Mouse (Mus musculus) common myeloid progenitor, adult 5-6 weeks (primary cell): Measurements from ENCODE around the gene Morc3. TPM values are rescaled to one million over a fixed set of nuclear protein-coding genes. Genes with fewer than 3 reads are reported as not detected.
"Not testable (repeated sequence)": the region's sequence is repeated elsewhere in the genome, so short reads cannot be mapped to it uniquely, and the experiment has no call there.

Source experiments
- ATAC-seq: replicated peaks from 2 replicates; pipeline ENCODE4 v1.8.0; 2016; ENCODE audit warnings: low read depth, mild to moderate bottlenecking, moderate TSS enrichment, inconsistent platforms; ENCODE audit not compliant: poor library complexity, severe bottlenecking
- total RNA-seq: library from RNA; stranded (forward); fragments of 200-1000, 187-1606 nt; gene quantifications from 2 replicates; pipeline ENCODE4 v1.2.3, GENCODE M21; 2017

The Morc3 gene
- total RNA-seq, 1 experiment from 2014 or later = 123 TPM

DNA sequence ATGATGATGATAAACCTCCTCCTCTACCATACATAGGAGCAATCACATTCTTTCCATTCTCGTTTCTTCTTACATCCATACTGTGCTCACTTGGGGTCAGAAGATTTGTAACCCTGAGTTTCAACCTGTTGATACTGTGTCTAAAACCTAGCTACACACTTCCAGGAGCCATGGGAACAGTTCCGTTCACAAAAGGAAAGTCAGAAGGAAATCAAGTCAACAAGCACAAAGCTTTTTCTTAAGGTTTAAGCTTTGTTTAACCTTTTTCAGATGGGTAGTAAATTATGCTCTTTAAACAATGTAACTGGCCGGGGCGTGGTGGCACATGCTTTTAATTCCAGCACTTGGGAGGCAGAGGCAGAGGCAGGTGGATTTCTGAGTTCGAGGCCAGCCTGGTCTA lies 14.6 kb upstream of the Morc3 start:
- ATAC-seq = no peak

DNA sequence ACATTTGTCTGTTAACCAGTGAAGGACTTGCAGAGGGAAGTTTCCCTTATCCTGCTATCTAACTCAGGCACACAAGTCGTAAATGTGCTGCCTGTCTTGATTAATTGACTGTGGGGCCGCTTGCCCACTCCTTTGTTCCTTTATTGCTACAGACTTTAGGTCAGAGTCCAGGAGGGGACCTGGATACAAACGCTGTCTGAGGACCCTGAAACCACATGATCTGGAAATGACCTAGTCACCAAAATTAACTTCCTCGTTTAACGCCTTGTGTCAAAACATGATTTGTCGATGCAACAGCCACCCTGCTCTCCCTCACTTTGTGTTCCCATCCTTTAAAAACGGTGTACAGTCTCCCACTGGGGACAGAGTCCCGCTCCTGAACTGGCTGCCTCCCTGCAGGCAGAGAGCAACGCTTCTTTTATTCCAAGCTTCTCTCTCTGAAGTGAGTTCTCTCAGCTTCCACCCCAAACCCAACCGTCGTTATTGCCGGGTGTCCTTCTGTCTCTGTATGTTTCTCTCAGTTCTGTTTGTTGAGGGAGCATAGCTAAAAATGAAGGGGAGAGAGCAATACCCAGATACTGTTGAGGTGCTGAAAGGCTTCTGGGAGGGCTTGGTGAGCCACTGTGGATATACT lies 13.1 kb upstream of the Morc3 start:
- ATAC-seq = peak; percentile 41

DNA sequence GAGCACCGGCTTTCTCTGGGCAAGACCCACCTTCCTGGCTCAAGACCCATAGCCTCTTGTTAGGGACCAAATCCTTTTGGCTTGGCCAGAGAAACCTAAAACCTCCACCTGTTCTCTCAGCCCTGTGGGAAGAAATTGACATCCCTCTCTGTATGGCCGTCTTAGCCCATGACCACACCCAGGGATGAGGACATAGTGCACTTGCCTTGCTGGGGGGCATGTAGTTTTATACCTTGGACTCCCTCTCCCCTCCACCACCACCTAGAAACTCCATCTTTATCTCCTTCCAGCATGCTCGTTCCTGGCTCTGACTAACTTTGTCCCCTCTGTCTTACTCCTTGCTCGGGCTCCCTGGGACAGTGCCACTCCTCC lies 12.6 kb upstream of the Morc3 start:
- ATAC-seq = no peak

DNA sequence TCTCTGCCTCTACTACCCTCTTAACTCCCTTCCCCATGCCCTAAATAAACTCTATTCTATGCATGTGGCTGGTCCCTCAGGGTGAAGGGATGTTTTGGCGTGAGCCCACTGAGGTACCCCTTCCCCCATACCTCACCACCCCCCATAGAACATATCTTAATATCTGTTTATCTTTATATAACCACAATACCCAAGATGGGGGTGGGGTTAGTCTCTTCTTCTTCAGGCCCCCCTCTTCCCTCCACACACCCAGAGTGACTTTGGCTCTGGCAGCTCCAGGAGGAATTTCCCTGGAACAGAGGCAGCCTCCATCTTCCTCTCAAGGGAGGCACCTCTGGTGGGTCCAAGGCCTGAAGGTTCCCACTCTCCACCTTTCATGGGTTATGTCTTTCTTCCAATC lies 11.9 kb upstream of the Morc3 start:
- ATAC-seq = no peak

DNA sequence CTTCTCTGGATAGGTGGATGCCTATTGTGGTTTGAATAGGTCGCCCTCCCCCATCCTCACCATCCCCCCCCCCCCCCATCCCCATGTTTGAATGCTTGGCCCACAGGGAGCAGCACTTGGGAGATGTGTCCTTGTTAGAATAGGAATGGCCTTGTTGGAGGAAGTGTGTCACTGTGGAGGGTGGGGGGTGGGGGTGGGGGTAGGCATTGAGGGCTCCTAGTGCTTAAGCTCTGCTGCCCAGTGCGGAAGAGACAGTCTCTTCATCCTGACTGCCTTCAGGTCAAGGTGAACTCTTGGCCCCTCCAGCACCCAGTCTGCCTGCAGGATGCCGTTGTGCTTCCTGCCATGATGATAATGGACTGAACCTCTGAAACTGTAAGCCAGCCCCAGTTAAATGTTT lies 10.2 kb upstream of the Morc3 start:
- ATAC-seq = no peak

DNA sequence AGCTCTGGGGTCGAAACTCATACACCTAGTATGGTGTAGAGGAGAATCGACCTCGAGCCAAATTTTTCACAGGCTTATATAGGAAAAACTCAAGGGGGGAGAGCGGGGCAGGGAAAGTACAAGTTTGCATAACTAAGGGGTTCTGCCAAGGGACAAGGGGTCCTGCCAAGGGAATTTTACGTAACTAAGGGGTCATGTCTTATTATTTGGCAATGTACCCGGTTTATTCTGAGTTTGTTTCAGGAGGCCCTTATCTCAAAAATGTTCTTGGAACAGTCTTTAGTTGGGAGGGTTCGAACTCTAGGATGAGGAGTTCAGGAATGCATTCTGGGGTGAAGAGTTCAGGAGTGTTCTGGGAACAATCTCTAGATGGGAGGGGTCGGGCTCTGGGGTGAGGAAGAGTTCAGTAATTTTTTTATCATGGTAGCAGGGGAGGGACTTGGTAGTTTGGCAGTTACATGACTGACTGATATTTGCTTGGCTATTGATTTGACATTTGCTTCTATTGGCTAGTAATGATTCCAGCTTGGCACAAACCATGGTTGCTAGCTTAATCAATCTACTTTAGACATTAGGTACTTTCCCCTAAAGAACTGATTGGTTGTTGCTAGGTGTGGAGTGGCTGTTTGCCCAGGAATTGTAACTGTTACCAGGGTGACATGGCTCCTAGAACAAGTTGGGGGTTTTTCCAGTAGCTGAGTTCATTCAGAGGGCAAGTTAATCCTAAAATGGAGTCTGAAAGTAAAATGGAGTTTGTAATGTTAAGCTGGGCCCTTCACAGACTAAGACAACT lies 9.3 kb upstream of the Morc3 start:
- ATAC-seq = not testable (repeated sequence)

DNA sequence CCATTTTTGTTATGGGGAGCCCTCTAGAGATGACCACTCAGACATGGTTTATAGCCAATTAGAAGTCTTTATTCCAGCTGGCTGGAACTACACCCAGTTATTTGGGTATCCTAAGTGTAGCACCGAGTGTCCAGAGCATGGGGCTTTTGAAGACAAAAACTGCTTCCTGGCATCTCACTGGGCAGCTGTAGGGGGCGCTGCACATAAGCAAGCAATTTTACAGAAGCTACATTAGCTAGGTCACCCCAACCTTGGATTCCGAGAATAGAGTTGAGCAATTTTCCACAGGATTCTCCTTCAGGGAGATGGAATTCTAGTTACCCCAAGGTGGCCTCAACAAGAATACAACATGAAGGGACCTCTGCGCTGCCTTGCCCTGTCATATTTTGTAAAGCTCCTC lies 7.1 kb upstream of the Morc3 start:
- ATAC-seq = no peak

DNA sequence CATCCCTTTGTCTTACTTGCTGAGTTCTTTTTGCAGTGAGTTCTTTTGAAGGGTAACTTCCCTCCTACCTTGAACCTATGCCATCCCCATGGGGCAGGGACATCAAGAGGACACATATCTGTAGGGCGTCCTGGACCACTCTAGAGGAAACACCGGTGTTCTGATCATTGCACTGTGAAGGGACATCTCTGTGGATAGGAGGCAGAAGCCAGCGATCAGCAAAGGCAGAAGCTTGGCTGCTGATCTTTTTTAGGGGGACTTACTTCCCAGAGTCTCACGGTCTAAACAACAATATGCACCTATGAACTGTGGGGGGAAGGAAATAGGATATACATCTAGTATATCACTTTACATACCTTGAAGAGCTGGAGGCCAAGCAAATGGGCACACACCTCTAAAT lies 6.5 kb upstream of the Morc3 start:
- no peak for ATAC-seq

DNA sequence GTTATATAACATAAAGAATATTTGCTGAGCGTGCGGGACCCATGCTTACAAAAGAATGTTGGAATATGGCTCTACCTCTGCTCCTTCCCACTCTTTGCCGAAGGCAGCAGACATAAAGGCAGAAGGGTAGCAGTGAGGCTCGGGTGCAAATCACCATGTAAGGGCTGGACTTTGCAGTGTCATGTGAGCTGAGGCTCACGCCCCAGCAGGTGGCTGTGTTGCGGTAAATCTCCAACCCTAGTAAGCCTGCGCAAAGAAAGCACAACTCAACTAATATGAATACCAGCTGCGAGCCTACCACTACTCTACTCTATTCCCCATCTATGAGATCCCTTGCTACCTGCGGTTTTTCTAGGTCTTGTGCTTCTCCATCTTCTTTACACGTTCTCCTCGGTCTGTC lies 5.9 kb upstream of the Morc3 start:
- ATAC-seq = no peak

DNA sequence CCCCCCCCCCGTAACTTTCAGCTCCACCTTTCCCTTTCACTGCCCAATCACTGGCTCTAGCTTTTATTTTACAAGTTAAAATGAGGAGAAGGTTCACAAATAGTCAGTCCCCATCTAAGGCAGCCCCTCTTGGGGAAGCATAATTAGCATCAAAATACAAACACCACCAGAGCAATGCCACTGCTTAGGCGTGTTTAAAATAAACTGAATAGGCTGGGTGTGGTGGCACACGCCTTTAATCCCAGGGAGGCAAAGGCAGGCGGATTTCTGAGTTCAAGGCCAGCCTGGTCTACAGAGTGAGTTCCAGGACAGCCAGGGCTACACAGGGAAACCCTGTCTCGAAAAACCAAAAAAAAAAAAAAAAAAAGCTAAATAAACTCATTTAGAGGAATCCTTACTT lies 5.4 kb upstream of the Morc3 start:
- ATAC-seq = not testable (repeated sequence)

DNA sequence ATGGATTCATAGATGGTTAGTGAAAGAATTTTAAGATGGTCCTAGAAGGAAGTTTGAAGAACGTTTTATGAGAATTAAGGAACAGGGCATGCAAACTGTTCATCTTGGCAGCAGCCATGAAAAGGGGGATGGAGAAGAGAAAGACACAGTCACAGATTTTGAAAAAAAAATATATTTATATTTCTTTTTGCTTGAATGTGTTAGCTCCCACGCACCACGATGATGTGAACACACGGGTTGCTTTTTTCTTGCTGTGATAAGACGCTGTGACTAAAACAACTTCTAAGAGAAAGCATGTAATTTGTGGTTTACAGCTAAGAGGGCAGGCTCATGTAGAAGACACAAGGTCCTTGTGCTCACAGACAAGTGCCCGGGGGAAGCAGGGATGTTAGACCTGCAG lies 5.0 kb upstream of the Morc3 start:
- ATAC-seq = no peak

DNA sequence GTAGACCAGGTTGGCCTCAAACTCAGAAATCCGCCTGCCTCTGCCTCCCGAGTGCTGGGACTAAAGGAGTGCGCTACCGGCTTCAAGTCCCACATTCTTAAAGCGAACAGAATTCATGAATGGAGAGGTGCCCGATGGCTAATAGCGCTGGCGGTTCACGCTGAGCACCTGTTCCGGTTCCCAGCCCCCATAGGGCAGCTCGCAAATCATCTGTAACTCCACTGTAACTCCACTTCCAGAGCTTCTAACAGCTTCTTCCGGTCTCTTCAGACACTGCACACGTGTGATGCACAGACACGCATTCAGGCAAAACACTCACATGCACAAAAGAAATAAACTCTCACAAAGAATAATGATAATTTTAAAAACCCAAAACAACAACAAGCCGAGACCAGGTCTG lies 2.4 kb upstream of the Morc3 start:
- no peak for ATAC-seq

DNA sequence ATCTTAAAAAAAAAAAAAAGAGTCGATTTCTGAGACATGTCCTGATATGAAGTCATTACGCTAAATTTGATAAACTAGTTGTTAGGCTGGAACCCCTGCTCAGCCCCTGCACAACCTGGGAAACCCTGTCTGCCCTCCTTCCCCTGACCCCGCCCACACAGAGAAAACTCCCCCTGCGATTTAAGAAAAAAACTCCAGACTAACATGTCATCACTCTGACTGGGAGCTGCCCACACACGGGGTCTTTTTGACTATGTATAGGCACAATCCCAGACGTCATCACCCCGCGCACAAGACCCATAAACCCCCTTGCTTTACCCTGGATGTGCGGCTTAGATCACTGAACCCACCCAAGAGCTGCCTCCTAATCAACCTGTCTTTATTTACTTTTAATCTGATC lies 1.9 kb upstream of the Morc3 start:
- ATAC-seq = no peak

DNA sequence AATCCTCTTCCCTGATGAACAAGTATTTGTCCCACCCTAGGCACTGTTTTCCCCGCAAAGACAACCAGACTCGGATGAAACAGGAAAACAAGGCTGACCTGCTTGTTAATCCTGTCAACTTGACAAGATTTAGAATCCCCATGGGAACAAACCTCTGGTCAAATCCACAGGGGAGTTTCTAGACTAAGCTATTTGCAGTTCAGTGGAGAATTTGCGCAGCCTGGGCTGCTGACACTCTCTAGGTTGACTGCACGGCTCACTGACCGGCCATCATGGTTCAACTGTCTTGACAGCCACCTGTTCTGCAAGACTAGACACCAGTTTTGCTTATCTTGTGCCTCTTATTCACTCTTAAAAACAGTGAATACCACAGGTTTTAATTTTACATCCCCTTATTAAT lies 1.0 kb upstream of the Morc3 start:
- ATAC-seq = no peak

DNA sequence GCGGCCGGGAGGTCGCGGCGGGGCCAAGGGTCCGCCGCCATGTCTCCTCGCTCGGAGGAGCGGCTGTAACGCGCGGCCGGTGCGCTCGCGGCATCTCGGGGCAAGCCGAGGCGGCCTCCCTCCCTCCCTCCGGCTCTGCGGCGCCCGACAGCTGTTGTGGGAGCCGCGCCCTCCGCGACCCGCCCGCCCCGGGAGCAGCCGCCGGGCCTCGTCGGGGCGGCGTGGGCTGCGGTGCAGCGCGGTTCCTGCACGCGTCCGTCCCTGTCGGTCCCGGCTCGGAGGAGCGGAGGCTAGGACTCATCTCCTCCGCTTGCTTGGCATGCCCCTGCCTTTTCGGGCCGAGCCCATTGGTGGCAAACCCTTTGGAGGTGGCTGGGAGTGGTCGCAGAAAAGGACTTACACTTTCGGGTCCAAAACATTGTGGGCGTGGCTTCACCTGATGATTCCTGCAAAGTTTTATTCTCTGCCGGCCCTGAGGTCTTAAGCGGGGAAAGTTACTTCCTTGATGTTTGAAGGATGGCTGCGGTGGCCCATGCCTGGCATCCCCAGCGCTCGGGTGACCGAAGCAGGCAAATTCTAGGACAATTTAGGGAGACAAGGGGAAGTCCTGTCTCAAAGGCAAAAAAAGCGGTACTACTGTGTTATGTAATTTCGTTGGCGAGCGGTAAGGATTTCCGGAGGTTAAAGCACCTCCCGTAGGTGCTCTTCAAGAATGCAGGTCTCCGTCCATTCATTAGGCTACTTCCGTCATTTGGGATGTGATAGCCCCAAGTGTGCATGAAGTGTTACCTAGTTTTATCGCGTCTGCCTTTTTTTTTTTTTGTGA lies 743 bp downstream of the Morc3 start:
- peak; percentile 45 for ATAC-seq

DNA sequence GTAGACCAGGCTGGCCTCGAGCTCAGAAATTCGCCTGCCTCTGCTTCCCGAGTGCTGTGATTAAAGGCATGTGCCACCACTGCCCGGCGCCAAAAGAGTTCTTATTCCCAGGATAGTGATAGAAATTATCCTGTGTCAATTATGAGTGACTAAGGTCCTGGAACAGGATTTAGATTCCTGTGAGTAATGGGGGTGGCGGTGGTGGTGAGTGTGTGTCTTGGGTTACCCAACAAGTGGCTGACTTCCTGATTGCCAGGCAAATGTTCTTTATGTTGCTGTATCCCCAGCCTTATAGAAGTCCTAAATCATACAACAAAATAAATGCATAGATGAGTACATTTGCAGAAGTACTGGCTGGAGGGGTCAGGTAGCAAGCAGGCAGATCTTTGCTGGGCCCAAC lies 1.6 kb downstream of the Morc3 start:
- ATAC-seq = no peak

DNA sequence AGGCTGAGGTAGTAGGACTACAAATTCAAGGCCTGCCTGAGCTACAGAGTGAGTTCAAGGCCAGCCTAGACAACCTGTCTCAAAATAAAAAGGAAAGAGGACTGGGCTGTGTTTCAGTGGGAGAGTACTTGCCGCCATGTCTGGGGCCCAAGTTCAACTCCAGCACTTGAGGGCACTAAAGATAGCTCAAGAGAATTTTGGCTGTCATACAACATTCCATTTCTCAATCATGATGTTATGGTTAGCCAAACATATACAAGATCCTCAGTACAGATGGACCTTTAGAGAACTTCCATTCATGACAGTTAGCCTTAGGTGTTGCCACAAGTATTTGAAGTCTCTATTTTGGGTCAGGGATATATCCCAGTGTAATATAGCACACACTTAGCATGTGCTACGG lies 2.2 kb downstream of the Morc3 start:
- ATAC-seq = no peak

DNA sequence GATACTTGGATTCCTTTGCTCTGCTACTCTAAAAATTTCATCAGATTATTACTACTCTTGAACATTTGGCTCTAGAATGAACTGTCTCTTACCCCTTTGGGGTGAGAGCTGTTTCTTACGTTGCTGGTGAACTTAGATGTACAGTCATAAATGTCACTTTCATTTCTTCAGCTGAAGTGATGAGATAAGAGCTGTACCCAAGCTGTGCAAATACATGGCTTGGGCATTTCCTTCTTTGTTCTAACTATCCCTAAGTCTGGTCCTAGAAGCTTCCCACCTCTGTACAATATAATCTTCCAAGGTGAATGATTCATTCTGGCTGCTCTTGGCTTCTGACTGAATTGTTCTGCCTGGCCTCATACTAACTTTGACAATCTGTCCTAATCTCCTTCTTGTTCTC lies 7.1 kb downstream of the Morc3 start:
- ATAC-seq = no peak

DNA sequence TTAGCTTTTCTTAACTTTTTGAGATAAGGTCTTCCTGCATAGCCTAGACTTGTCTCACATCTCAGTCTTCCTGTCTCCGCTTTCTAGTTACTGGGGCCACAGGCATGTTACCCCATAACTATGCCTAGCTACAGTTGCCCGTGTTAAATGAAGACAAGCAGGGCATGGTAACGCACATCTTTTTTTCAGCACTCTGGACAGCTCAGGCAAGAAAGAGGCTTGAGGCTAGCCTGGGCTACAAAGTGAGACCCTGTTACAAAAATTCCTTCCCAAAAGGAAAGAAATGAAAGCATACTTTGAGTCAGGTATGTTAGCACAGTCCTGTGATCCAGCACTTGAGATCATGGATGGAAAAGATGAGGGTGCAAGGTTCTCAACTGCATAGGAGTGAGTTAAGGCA lies 18.6 kb downstream of the Morc3 start:
- ATAC-seq = no peak

DNA sequence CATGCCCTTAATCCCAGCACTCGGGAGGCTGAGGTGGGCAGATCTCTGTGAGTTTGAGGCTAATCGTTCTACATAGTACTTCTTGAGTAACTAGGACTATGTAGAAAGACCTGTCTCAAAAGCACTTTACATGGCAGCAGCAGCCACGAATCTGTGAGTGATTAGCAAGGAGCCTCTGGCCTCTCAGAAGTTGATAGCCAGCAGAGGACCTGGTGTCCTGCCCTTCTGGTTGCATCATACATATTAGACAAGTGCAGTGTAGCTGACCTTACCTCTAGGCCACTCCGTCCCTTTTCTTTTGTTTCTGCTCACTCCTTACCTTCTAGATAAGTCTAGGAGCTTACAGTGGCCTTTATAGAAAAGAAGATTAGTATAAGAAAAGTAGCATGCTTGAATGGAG lies 28.0 kb downstream of the Morc3 start:
- ATAC-seq = no peak

DNA sequence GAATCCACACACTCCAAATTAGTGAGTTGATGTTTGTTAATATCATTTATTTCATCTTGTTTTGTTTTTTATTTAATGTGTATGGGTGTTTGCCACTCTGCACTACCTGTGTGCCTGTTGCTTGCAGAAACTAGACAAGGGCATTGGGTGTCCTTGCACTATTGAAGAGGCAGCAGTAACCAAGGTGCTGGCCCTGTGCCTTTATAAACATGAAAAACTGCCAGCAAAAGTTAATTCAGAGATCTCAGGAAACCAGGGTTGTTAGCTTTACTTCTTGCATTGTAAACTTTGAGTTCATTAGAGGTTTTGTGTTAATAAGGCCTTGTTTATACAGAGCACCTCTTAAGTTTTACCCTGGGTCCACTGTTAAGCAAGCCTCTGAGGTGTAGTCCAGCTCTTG lies 28.8 kb downstream of the Morc3 start:
- no peak for ATAC-seq
